Mouse (Mus musculus): ENCODE measurements around the gene Zfp523. TPM values are rescaled to one million over a fixed set of nuclear protein-coding genes. Genes with fewer than 3 reads are reported as not detected.

Zfp523 gene
- 6.1 and 12.0 TPM in 2 replicates for polyA plus RNA-seq (2012; ENCODE audit: insufficient read depth, insufficient read length, missing spikeins)

DNA sequence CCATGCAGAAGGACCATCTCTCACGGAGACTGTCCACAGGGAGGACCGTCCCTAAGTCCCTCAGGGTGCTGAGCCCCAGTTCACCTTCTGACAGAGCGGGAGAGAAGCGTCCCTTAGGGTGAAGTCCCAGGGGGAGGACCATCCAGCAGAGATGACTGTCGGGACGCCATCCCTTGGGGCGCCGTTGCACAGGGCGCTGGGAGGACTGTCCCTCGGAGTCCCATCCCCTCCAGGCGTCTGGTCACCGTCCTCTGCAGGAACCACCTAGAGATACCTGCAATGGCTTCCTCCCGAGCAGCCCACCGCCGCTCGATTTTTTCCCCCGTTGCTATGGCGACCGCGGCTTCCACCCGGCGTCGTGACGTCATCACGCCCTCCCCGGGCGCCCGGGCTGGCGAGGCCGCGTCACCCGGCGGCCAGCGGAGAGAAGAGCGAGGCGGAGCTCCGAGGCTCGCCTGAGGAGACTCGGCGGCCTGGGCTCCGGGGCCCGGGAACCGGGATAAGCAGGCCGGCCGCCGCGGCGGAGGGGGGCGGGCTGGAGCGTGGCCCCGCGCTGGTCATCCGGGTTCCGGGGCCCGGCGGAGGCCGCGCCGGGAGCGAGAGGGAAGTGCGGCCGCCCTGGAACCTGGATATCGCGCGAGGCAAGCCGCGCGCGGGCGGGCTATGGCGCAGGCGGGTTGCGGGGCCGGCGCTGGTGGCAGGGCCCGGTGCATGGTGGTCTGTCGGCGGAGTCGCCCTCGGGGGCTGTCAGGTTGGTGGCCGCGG, at the start of gene Zfp523:
Gene Zfp523 (plus strand): TSS at position 355 of the 765 bp plus-strand sequence.
- peaks cover 7% of the 10 kb centered on the region; the same call in 1 of the 2 replicates for H3K4me1 ChIP-seq (ENCODE audit: control insufficient read depth, insufficient read depth, insufficient read length, low read length)
- H3K27ac ChIP-seq (replicated peaks; ENCODE audit: low read depth, low read length): peak within 1 kb of the TSS; percentile 70
- peak within 1 kb of the TSS; percentile 96 for H3K4me3 ChIP-seq (ENCODE audit: insufficient read depth, low read depth, low read length)

GRCm38 (mm10) chr17:28129796-28130195, 47.1 kb upstream of the Zfp523 start:
- Histone ChIP-seq H3K4me3 (ENCODE audit: insufficient read depth, low read depth, low read length) (no peak overlapping the region), H3K4me1 (ENCODE audit: control insufficient read depth, insufficient read depth, insufficient read length, low read length) (no peaks in the 10 kb centered on the region), H3K27ac (replicated peaks; ENCODE audit: low read depth, low read length) (no peak overlapping the region)

- H3K4me3 ChIP-seq (ENCODE audit: insufficient read depth, low read depth, low read length): no peak overlapping the region
- H3K4me1 ChIP-seq (ENCODE audit: control insufficient read depth, insufficient read depth, insufficient read length, low read length): no peaks in the 10 kb centered on the region
These were observed 46.4 kb upstream of the Zfp523 start for GRCm38 (mm10) chr17:28130391-28131125.

DNA sequence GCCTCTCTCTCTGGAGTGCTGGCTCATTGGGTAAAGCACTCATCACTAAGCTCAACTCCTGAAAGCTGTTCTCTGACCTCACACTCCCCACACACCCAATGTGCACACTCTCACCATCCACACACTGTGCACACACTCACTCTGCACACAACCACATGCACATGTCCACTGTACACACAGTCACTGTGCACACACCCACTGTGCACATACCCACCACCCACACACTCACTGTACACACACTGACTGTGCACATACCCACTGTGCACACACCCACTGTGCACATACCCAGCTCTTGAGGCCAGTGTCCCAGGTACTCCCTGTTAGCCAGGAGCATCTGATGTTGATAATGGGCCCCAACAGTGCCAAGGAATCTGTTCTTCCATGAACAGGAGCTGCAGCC, 45.8 kb upstream of the Zfp523 start:
- H3K4me3 ChIP-seq (ENCODE audit: insufficient read depth, low read depth, low read length): no peak overlapping the region
- no peaks in the 10 kb centered on the region for H3K4me1 ChIP-seq (ENCODE audit: control insufficient read depth, insufficient read depth, insufficient read length, low read length)
- H3K27ac ChIP-seq (replicated peaks; ENCODE audit: low read depth, low read length): no peak overlapping the region

More at GRCm38 (mm10) chr17:28130391-28131125, 46.4 kb upstream of the Zfp523 start:
- no peak overlapping the region for H3K27ac ChIP-seq (replicated peaks; ENCODE audit: low read depth, low read length)

DNA sequence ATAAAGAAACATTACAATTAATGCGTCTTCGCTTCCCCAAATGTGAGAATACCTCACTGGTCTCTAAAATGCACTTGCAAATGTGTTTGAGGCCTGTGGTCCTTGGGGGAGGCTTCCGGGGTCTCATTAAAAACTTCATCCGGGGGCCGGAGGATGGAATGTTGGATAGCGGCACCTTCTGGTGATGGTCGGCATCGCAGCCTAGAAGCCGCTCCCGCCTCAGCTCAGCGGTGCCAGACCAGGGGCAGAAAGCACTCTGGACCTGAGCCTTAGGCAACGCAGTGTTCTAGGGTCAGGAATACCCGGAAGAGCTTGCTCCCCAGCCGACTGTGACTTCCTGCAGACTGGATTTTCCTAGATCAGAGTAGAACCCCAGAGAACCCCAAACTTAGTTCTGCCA, 43.7 kb upstream of the Zfp523 start:
- H3K27ac ChIP-seq (replicated peaks; ENCODE audit: low read depth, low read length): no peak overlapping the region
- H3K4me3 ChIP-seq (ENCODE audit: insufficient read depth, low read depth, low read length): no peak overlapping the region
- H3K4me1 ChIP-seq (ENCODE audit: control insufficient read depth, insufficient read depth, insufficient read length, low read length): no peaks in the 10 kb centered on the region

GRCm38 (mm10) chr17:28135496-28135895, 41.4 kb upstream of the Zfp523 start:
- Histone ChIP-seq H3K27ac (replicated peaks; ENCODE audit: low read depth, low read length) (no peak overlapping the region), H3K4me3 (ENCODE audit: insufficient read depth, low read depth, low read length) (no peak overlapping the region), H3K4me1 (ENCODE audit: control insufficient read depth, insufficient read depth, insufficient read length, low read length) (no peaks in the 10 kb centered on the region)

GRCm38 (mm10) chr17:28136266-28136665, 40.7 kb upstream of the Zfp523 start:
- no peak overlapping the region for H3K27ac ChIP-seq (replicated peaks; ENCODE audit: low read depth, low read length)
- H3K4me3 ChIP-seq (ENCODE audit: insufficient read depth, low read depth, low read length): no peak overlapping the region
- no peaks in the 10 kb centered on the region for H3K4me1 ChIP-seq (ENCODE audit: control insufficient read depth, insufficient read depth, insufficient read length, low read length)

DNA sequence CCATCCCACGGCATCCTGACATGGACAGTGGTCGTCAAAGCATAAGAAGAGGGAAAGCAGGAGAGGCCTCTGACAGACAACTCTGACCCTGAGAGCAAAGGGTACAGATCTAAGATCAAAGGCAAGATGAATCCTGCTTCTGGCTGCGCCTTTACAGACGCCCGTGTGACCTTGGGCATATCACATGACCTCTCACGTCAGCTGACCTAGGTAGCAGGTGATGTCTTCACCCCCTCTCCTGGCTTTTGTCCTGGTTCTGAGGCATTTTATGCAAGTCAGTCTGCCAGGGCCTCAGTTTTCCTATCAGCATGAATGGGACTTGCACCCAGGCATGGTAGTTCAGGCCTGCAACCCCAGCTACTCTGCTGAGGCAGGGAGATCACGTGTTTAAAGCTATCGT, 38.9 kb upstream of the Zfp523 start:
- H3K27ac ChIP-seq (replicated peaks; ENCODE audit: low read depth, low read length): no peak overlapping the region
- no peak overlapping the region for H3K4me3 ChIP-seq (ENCODE audit: insufficient read depth, low read depth, low read length)
- no peaks in the 10 kb centered on the region; the same call in 1 of the 2 replicates for H3K4me1 ChIP-seq (ENCODE audit: control insufficient read depth, insufficient read depth, insufficient read length, low read length)

DNA sequence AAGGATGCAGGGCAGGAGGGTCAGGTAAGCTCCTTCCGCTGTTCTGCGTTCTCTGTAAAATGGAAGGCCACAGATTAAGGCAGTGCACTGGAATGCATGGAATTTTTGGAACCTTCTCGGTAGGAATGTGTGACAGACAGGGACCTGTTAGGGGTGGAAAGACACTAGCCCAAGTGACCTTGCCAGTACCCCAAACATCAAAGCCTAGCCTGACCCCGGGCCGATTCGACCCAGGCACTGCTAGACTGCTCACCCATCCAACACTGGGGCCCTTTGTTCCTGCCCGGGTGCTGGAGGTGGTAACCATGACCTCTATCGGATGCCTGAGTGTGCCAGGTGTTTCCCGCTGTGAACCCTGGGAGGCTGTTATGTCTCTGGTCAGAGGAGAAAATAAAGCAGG, 38.2 kb upstream of the Zfp523 start:
- Histone ChIP-seq H3K27ac (replicated peaks; ENCODE audit: low read depth, low read length) (no peak overlapping the region), H3K4me1 (ENCODE audit: control insufficient read depth, insufficient read depth, insufficient read length, low read length) (no peaks in the 10 kb centered on the region; the same call in 1 of the 2 replicates), H3K4me3 (ENCODE audit: insufficient read depth, low read depth, low read length) (no peak overlapping the region)

DNA sequence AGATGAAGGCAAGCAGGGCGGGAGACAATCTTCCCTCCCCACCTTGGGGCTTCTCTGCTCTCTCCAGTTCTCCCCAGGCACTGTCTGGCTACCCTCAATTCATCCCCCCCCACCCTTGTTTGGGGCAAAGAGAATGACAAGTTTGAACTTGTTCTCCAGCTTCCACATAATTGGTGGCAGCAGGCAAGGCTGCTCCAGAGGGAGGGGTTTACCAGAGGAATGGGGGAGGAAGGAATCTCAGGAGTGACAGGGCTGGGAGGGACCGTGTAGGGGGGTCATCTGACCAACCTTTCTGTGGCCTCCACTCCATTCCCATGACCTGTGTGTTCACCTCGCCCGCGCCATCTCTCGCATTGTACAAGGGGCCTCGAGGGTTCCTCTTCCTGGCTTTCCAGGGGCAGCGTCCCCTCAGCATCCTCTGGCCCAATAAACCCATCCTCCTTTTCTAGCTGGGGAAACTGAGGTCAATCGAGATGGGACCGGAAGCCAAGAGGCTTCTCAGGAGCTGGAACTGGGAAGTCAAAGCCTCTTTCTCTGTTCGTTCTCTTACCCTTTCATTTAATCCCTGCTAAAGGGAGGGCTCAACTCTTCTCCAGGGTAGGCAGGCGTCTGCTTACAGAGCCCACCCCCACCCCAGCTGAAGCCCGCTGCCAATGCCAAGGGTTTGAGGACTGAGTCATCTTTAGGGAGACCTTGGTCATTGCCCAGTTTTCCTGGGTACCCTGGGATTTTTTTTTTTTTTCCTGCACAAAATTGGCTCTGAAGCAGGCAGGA, 36.3 kb upstream of the Zfp523 start:
- H3K27ac ChIP-seq (replicated peaks; ENCODE audit: low read depth, low read length): no peak overlapping the region
- no peaks in the 10 kb centered on the region; the same call in 1 of the 2 replicates for H3K4me1 ChIP-seq (ENCODE audit: control insufficient read depth, insufficient read depth, insufficient read length, low read length)
- no peak overlapping the region for H3K4me3 ChIP-seq (ENCODE audit: insufficient read depth, low read depth, low read length)

GRCm38 (mm10) chr17:28141205-28141650, 35.7 kb upstream of the Zfp523 start:
- H3K4me1 ChIP-seq (ENCODE audit: control insufficient read depth, insufficient read depth, insufficient read length, low read length): no peaks in the 10 kb centered on the region; the same call in 1 of the 2 replicates
- no peak overlapping the region for H3K27ac ChIP-seq (replicated peaks; ENCODE audit: low read depth, low read length)
- H3K4me3 ChIP-seq (ENCODE audit: insufficient read depth, low read depth, low read length): peak overlapping the region; percentile 47

DNA sequence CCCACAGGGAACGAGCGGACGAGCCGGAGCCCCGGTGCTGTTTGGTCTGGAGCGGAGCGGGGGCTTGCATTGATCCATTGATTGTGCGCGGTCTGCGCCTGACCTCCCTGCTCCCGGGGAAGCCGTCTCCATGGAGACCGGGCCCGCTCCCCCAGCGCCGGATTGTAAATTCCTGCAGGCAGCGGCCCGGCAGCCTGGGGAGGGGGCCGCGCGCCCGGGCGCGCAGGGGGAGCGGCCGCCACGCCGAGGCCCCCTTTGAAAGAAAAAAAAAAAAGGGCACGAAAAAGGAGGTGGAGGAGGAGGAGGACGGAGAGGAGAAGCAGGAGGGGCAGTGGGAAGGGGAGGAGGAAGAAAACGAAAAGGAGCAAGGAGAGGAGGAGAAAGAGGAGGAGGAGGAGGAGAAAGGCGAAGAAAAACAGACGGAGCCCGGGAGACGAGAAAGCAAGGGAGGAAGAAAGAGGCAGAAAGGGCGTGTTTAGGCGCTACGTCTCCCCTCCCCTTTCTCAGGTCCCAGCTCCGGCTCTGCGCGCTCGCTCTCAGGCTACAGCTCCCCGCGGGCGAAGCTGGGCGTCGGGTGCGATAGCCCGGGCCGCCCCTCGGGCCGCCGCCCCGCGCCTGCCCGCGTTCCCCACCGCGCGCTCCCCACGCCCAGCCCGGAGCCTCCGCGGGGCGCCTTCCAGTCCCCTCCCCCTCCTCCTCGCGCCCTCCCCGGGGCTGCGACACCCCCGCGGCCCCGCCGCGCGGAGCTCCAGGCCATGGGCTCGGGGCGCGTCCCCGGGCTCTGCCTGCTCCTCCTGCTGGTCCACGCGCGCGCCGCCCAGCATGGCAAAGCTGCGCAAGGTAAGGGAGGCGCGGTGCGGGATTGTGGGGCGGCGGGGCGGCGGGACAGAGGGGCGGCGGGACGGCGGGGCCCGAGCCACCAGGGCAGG, 34.9 kb upstream of the Zfp523 start, which contains the start of gene Scube3:
Gene Scube3 (plus strand): TSS at position 371 of the 929 bp plus-strand sequence.
- H3K27ac ChIP-seq (replicated peaks; ENCODE audit: low read depth, low read length): no peak within 1 kb of the TSS
- no peaks in the 10 kb centered on the region; the same call in 1 of the 2 replicates for H3K4me1 ChIP-seq (ENCODE audit: control insufficient read depth, insufficient read depth, insufficient read length, low read length)
- peak within 1 kb of the TSS; percentile 47 for H3K4me3 ChIP-seq (ENCODE audit: insufficient read depth, low read depth, low read length)

GRCm38 (mm10) chr17:28142700-28143610, 34.0 kb upstream of the Zfp523 start:
- no peak overlapping the region for H3K27ac ChIP-seq (replicated peaks; ENCODE audit: low read depth, low read length)
- peak overlapping the region; percentile 30 for H3K4me3 ChIP-seq (ENCODE audit: insufficient read depth, low read depth, low read length)
- H3K4me1 ChIP-seq (ENCODE audit: control insufficient read depth, insufficient read depth, insufficient read length, low read length): no peaks in the 10 kb centered on the region; the same call in 1 of the 2 replicates

Measured in brown adipose tissue, adult 24 weeks (tissue).